Mouse (Mus musculus) liver, postnatal 0 days (tissue): ENCODE measurements around the gene Sec23b. TPM values are rescaled to one million over a fixed set of nuclear protein-coding genes. Genes with fewer than 3 reads are reported as not detected.

ENCODE experiments used
- ATAC-seq: fragments of 200-750 bp; cut with Nextera tagmentation; 2 replicates; pipeline ENCODE4 v1.8.0; 2017; ENCODE audit warnings: mild to moderate bottlenecking, moderate library complexity
- DNase-seq: peaks from one replicate; pipeline ENCODE4 v3.0.0-alpha.2; 2016
- H3K27ac ChIP-seq: fragments of 300-500 bp; sonication (generic); 2 replicates; pipeline ENCODE4 v1.5.1; 2014; ENCODE audit warnings: antibody characterized with exemption, moderate library complexity, mild to moderate bottlenecking, low read depth
- H3K27me3 ChIP-seq: fragments of 300-500 bp; sonication (generic); 2 replicates; pipeline ENCODE4 v1.6.1; 2014; ENCODE audit warnings: low read length, control low read depth, mixed read lengths; ENCODE audit not compliant: insufficient read depth
- H3K36me3 ChIP-seq: fragments of 300-500 bp; sonication (generic); replicated peaks from 2 replicates; pipeline ENCODE4 v1.6.1; 2014; ENCODE audit warnings: mild to moderate bottlenecking, control low read depth, low read length, moderate library complexity, mixed read lengths; ENCODE audit not compliant: insufficient read depth
- H3K4me1 ChIP-seq: fragments of 300-500 bp; sonication (generic); 2 replicates; pipeline ENCODE4 v1.6.1; 2014; ENCODE audit warnings: antibody characterized with exemption, mild to moderate bottlenecking, control low read depth; ENCODE audit not compliant: insufficient read depth
- H3K4me2 ChIP-seq: fragments of 300-500 bp; sonication (generic); 2 replicates; pipeline ENCODE4 v1.6.1; 2014; ENCODE audit warnings: low read depth, mild to moderate bottlenecking, low read length, moderate library complexity, mixed read lengths
- H3K4me3 ChIP-seq: fragments of 300-500 bp; sonication (generic); 2 replicates; pipeline ENCODE4 v1.5.1; 2014; ENCODE audit warnings: low read depth, low read length
- H3K9ac ChIP-seq: fragments of 300-500 bp; sonication (generic); replicated peaks from 2 replicates; pipeline ENCODE4 v1.6.1; 2014; ENCODE audit warnings: mild to moderate bottlenecking, moderate library complexity
- H3K9me3 ChIP-seq: fragments of 300-500 bp; sonication (generic); 2 replicates; pipeline ENCODE4 v1.6.1; 2016; ENCODE audit warnings: mild to moderate bottlenecking, control low read depth, low read length, mixed read lengths
- CTCF ChIP-seq: sonication (generic); IDR thresholded peaks from 2 replicates; pipeline ENCODE4 v1.5.1; 2016; ENCODE audit warnings: antibody characterized with exemption, low read depth
- EP300 ChIP-seq: IDR thresholded peaks from 2 replicates; pipeline ENCODE4 v1.6.1; 2016; ENCODE audit warnings: antibody characterized with exemption, low read depth, mild to moderate bottlenecking
- WGBS: fragments of 180-500 bp; shearing (Covaris S2); extraction: QIAGEN DNeasy Blood & Tissue Kit; methylation state at CpG from one replicate; pipeline ENCODE4 v1.1.7; 2014; ENCODE audit not compliant: insufficient replicate concordance; 5-methylcytosine and 5-hydroxymethylcytosine counted together
- polyA plus RNA-seq: library from polyadenylated mRNA; unstranded; fragments of >200 nt; fragmentation: Nextera tagmentation; extraction: Ambion mirVana; gene quantifications from 2 replicates; pipeline ENCODE4 v1.2.1, GENCODE M21; 2015

Sec23b gene
- polyA plus RNA-seq, 1 experiment from 2014 or later: 30.9 TPM

DNA sequence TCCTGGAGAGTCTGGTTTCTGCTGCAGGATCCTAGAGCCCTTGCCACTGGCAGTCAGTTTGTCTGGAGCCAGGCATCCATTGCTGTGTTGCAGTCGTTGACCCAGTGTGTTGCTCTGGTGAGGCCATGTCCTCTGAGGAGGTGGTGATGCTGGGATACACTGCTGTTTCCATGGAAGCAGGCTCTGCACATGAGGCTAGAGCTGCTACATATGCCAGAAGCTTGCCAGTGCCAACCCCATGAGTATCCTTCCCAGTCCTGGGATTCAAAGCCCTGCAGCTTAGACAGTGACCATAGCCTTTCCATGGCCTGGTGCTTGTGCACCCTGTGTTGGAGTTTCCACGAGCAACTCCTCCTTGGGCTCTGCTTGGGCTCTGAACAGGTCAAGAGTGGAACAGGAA, 77.5 kb downstream of the Sec23b start:
- no peak overlapping the region for H3K9ac ChIP-seq
- H3K9me3 ChIP-seq: no peaks in the 10 kb centered on the region
- H3K27me3 ChIP-seq: no peaks in the 10 kb centered on the region
- H3K36me3 ChIP-seq: no peaks in the 10 kb centered on the region
- no peak overlapping the region for H3K4me2 ChIP-seq
- H3K27ac ChIP-seq: no peak overlapping the region
- no peak for TF ChIP-seq EP300
- no peak for TF ChIP-seq CTCF
- no peaks in the 10 kb centered on the region for H3K4me1 ChIP-seq
- ATAC-seq (no peak), DNase-seq (peak; percentile 9)
- H3K4me3 ChIP-seq: no peak overlapping the region
- WGBS: 70% methylated on average over 2 of the region's 2 CpGs

DNA sequence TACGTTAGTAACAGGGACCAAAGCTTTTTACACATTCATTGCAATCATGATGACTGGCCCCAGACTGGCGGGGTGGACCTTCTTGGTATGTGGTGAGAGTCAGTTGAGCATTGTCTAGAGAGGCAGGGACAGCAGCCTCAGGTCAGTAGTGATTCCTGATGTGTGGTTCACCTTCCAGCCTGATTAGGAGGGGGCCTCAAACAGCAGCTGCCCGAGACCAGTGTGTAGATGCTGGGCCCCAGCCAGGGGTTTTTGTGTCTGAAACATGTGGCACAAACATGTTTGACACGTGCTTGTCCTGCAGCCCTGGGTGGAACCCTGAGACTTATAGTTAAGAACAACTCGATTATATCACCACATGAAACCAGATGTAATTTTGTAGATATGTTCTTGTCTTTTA, 78.2 kb downstream of the Sec23b start:
- ATAC-seq: no peak

DNA sequence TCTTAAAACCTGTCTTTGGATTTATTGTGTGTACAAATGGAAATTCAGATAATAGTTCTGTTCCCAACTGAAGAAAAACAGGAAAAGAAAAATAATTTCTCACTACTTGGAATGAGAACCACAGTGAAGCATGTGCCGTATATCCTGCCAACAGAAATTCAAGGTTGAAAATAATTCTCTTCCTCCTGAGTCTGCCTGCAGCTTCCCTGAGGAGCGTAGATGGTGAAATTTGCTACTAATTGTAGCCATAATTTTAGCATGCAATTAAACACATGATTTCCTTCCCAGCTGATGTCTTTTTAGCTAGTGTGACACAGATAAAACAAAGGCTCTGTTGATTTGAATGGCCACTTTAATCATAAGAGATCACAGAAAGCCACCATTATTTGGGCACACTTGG, 78.7 kb downstream of the Sec23b start:
- 82% methylated on average over 2 of the region's 2 CpGs for WGBS
- Histone ChIP-seq H3K4me3 (no peak overlapping the region), H3K27ac (no peak overlapping the region), H3K4me2 (no peak overlapping the region), H3K9me3 (no peaks in the 10 kb centered on the region), H3K36me3 (no peaks in the 10 kb centered on the region), H3K4me1 (no peaks in the 10 kb centered on the region), H3K9ac (no peak overlapping the region), H3K27me3 (no peaks in the 10 kb centered on the region)
- DNase-seq: no peak
- no peak for ATAC-seq
- TF ChIP-seq EP300 (no peak), CTCF (no peak)

More for the DNA sequence above, 78.2 kb downstream of the Sec23b start:
- Histone ChIP-seq H3K36me3 (no peaks in the 10 kb centered on the region), H3K9ac (no peak overlapping the region), H3K4me3 (no peak overlapping the region), H3K27ac (no peak overlapping the region), H3K27me3 (no peaks in the 10 kb centered on the region), H3K4me2 (no peak overlapping the region), H3K4me1 (no peaks in the 10 kb centered on the region), H3K9me3 (no peaks in the 10 kb centered on the region)
- 68% methylated on average over 5 of the region's 5 CpGs for WGBS
- TF ChIP-seq CTCF (no peak), EP300 (no peak)
- no peak for DNase-seq

DNA sequence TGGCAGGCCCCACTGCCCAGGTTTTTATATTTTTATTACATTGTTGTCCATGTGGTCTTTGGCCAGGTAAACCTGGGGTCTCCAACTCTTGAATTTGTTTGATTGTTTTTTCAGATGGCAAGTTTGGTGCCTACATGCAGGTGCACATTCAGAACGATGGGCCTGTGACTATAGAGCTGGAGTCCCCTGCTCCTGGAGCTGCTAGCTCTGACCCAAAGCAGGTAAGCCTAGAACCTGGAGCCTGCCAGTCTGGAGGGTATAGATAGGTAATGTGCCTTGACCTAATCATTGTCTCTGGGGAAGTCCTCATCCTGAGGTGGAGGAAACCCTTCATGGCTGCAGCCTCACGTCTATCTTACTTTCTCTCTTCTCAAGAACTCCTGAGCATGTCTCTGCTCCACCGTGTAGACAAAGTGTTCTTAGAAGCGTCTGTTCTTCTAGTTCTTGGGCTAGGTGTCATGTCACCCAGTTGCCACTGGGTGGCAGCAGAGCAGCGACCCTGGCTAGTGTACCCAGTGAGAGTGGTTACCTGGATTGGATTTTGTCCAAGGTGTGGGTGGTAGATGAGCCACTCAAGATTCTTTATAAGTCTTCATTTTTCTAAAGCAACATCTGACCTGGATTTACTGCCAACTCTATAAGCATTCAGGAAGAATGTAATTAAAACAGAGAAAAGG, 79.8 kb downstream of the Sec23b start:
- ATAC-seq (peak; percentile 38; the same call in 1 of the 2 replicates), DNase-seq (peak; percentile 63)
- H3K9ac ChIP-seq: no peak overlapping the region
- no peak overlapping the region for H3K4me3 ChIP-seq
- H3K27ac ChIP-seq: no peak overlapping the region
- no peaks in the 10 kb centered on the region for H3K9me3 ChIP-seq
- no peaks in the 10 kb centered on the region for H3K36me3 ChIP-seq
- WGBS: 20% methylated on average over 5 of the region's 5 CpGs
- no peaks in the 10 kb centered on the region for H3K27me3 ChIP-seq
- TF ChIP-seq CTCF (peak; percentile 91), EP300 (no peak)
- H3K4me2 ChIP-seq: no peak overlapping the region
- H3K4me1 ChIP-seq: no peaks in the 10 kb centered on the region

DNA sequence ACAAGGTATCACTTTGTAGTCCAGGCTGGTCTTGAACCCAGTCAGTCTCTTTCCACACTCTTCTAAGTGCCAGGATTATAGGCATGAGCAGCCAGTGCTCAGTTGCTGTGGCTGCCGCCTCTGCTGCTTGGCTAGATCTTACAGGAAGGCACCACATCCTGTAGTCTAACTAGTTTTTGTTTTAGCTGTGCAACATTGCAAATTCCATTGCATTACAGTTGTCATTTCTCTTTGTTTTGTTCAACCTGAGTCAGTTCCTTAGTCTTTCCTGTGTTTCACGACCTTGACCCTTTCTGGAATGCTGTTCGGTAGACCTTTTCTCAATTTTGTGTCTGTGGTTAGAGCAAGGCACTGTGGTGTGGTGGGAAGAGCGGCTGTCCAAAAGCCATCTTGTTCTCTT, 81.2 kb downstream of the Sec23b start:
- no peaks in the 10 kb centered on the region for H3K36me3 ChIP-seq
- no peak overlapping the region for H3K4me3 ChIP-seq
- no peaks in the 10 kb centered on the region for H3K9me3 ChIP-seq
- no peak overlapping the region for H3K9ac ChIP-seq
- 65% methylated on average over 4 of the region's 4 CpGs for WGBS
- H3K27ac ChIP-seq: no peak overlapping the region
- TF ChIP-seq EP300: no peak
- TF ChIP-seq CTCF: no peak
- H3K4me2 ChIP-seq: no peak overlapping the region
- DNase-seq (no peak), ATAC-seq (peak; percentile 13; the same call in 1 of the 2 replicates)
- no peaks in the 10 kb centered on the region for H3K27me3 ChIP-seq
- no peaks in the 10 kb centered on the region for H3K4me1 ChIP-seq

DNA sequence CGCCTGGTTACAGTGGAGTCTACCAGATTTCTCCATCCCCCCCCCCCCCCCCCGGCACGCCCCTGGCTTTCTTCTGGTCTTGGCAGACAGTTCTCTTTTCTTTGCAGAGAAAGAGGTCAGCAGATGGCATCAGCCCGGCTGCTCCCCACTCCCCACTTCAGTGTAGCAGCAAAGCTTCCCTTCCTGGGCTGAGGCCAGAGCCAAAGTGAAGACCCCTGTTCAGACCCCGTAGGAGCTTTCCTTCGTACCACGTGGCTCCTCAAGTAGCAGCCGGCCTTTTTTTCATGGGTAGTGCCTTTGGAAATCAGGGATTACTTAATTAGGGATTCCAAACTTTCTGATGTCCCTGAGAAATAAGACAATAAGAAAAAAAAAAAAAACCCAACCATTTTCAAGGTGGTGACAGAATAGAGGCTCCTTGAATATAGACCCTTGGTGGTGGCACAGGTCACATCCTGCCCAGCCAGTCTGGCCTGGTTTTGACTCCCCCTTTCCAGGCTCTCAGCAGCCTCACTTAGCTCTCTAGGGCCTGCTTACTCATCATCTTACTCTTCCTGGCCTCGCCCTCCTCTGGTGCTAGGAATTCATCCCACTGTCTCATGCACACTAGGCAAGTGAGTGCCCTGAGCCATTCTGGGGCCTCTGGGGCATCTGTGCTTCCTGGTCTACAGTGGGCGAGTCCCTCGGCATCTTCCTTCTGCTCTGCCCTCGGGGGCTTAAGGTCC, 81.8 kb downstream of the Sec23b start:
- WGBS: 75% methylated on average over 10 of the region's 12 CpGs
- no peak overlapping the region for H3K4me2 ChIP-seq
- H3K9me3 ChIP-seq: no peaks in the 10 kb centered on the region
- no peak overlapping the region for H3K4me3 ChIP-seq
- H3K27me3 ChIP-seq: no peaks in the 10 kb centered on the region
- no peak overlapping the region for H3K9ac ChIP-seq
- H3K4me1 ChIP-seq: no peaks in the 10 kb centered on the region
- TF ChIP-seq CTCF (no peak), EP300 (no peak)
- H3K27ac ChIP-seq: no peak overlapping the region
- no peaks in the 10 kb centered on the region for H3K36me3 ChIP-seq
- DNase-seq (no peak), ATAC-seq (no peak)
